Mouse (Mus musculus) heart, postnatal 0 days (tissue): ENCODE results near the gene Cd4.

Experiments used
- CTCF ChIP-seq: IDR thresholded peaks from 2 replicates; pipeline ENCODE4 v1.5.1; 2016; ENCODE audit warnings: antibody characterized with exemption, control low read depth, low read depth
- EP300 ChIP-seq: IDR thresholded peaks from 2 replicates; pipeline ENCODE4 v1.6.1; 2016; ENCODE audit warnings: antibody characterized with exemption, low read depth

DNA sequence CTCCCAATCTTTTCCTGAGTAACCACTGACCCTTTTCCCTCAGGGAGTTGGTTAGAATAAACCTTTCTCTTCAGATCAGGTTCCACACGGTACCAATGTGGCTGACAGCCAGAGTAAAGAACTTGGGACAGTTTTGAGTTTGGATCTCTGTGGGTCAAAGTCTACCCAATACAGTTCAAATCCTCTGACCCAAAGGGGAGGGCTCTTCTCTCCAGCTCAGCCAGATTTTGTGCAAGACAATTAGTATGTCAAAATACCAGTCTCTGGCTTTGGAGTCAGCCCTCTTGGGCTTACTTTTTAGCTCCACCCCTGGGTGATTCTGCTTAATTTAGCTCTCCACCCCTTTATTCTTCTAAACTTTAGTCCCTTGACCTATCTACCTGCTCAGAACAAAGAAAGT, 42.2 kb upstream of the Cd4 start:
- TF ChIP-seq EP300 (no peak), CTCF (no peak)
